Mouse (Mus musculus): ENCODE data around the gene Gphn.

Gphn gene

GRCm38 (mm10) chr12:78225707-78226518 is at the start of gene Gphn:
Gene Gphn, plus strand, starts transcription at chr12:78226379.
- peak; percentile 23 to 55 for DNase-seq (ENCODE audit: low read depth in 1 of 2, low spot score in 2 of 2)

GRCm38 (mm10) chr12:78181452-78181851 is 44.7 kb upstream of the Gphn start:
- DNase-seq (ENCODE audit: low read depth in 1 of 2, low spot score in 2 of 2) = no peak

GRCm38 (mm10) chr12:78193942-78194341 is 32.2 kb upstream of the Gphn start, which contains the start of gene Gm6657:
Gene Gm6657, plus strand, starts transcription at chr12:78194242.
- DNase-seq (ENCODE audit: low read depth in 1 of 2, low spot score in 2 of 2) = no peak

DNA sequence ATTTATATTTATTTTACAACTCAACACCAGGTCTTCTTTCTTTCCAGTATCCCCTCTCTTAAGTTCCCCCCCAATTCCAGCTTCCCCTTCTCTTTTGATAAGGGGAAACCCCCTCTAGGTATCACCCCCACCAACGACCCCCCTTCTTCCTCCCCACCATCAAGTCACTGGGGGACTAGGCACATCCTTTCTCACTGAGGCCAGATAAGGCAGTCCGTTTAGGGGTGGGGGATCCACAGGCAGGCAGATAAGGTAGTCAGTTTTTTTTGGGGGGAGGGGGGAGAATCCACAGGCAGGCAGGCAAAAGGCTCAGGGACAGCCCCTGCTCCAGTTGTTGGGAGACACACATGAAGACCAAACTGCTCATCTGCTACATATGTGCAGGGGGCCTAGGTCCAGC is 30.8 kb upstream of the Gphn start:
- DNase-seq (ENCODE audit: low read depth in 1 of 2, low spot score in 2 of 2) = no peak

GRCm38 (mm10) chr12:78203646-78204045 is 22.5 kb upstream of the Gphn start:
- no peak for DNase-seq (ENCODE audit: low read depth in 1 of 2, low spot score in 2 of 2)

DNA sequence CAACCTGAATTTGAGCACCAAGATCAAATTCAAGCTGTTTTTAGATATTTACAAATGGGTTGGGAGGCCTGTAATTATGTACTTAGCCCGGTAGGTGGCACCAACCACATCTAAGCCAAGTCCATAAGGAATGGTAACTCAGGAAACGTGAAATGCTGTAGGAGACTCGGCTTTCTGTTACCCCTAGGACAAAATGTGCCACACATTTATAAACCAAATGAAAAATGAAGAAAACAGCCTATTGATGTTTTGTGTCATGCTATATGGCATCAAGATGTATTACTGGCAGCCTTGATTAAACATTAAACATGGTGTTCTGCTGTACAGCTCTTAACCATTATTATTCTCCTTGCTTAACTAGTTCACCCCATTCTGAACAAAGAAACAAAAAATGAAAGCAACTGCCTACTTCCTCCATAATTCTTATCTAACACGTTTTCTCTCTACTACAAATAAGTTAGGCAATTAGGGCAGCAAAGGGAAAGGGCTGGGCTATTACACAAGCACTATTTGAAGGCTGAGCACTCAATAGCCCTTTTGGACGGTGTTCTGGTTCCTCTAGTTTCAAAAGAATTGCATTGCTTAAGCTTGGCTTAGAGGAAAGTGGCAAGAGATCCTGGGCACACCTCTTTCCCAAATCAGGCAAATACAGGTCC is 20.1 kb upstream of the Gphn start:
- no peak for DNase-seq (ENCODE audit: low read depth in 1 of 2, low spot score in 2 of 2)

DNA sequence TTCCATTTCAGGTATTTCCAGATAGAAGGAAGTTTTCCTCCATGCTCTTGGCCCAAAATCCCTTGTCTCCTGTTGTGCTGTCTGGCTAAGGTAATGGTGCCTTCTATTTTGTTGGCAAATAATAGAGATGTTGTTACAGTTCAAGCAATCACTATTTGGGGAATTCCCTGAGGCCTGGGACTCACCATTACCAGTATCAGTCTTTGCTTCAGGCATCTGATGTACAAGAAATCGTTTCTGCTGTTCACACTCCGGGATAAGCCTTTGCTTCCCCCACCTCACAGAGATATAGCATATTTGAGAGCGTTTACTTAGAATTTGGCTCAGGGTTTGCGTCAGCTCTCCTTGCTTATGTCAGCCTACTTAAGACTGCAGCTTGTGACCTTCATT is 19.6 kb upstream of the Gphn start:
- no peak for DNase-seq (ENCODE audit: low read depth in 1 of 2, low spot score in 2 of 2)

- no peak for DNase-seq (ENCODE audit: low read depth in 1 of 2, low spot score in 2 of 2)
These were observed 16.3 kb upstream of the Gphn start for GRCm38 (mm10) chr12:78209856-78210255.

- DNase-seq (ENCODE audit: low read depth in 1 of 2, low spot score in 2 of 2) = no peak
These were observed 10.7 kb upstream of the Gphn start for GRCm38 (mm10) chr12:78215490-78215889.

- DNase-seq (ENCODE audit: low read depth in 1 of 2, low spot score in 2 of 2) = no peak
These were observed 6.9 kb upstream of the Gphn start for GRCm38 (mm10) chr12:78219191-78219825.

DNA sequence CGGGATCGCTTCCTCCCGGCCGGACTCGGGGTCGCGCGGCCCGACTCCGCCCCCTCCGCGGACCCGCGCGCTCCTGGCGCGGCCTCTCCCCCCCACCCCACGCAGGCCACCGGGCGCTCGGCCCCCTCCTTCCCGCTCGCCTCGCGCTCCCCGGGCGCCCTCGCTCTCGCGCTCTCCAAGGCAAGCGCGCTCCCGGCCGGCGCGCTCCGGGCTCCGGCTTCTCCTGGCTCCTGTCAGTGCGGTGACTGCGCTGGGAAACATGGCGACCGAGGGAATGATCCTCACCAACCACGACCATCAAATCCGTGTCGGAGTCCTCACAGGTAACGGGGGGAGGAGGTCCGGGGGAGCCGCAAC is 318 bp downstream of the Gphn start:
- peak in 1 of 2 experiments; percentile 8 for DNase-seq (ENCODE audit: low read depth in 1 of 2, low spot score in 2 of 2)

GRCm38 (mm10) chr12:78227021-78227932 is 1.1 kb downstream of the Gphn start:
- DNase-seq (ENCODE audit: low read depth in 1 of 2, low spot score in 2 of 2) = peak in 1 of 2 experiments; percentile 9

DNA sequence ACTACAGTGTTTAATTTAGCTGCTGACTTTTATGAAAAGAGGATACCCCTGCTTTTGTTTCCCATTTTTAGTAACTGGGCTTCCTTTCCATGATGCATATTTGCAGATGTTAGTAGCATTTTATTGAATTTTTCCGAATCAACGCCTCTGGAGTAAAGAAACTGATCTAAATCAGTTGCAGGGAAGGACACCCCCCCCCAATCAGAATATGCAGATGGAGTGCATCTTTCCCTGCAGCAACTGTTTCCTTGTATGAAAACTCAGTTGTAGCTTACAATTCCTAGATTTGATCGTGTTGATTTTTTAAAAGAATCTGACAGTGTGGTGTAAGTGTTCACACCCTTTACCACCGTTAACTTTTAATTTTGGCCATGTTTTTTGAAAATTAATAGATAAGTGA is 2.0 kb downstream of the Gphn start:
- no peak for DNase-seq (ENCODE audit: low read depth in 1 of 2, low spot score in 2 of 2)

- no peak for DNase-seq (ENCODE audit: low read depth in 1 of 2, low spot score in 2 of 2)
These were observed 6.4 kb downstream of the Gphn start for GRCm38 (mm10) chr12:78232560-78232959.

- DNase-seq (ENCODE audit: low read depth in 1 of 2, low spot score in 2 of 2) = no peak
These were observed 22.2 kb downstream of the Gphn start for GRCm38 (mm10) chr12:78248366-78248765.

- DNase-seq (ENCODE audit: low read depth in 1 of 2, low spot score in 2 of 2) = no peak
These were observed 23.0 kb downstream of the Gphn start for GRCm38 (mm10) chr12:78249151-78249550.

GRCm38 (mm10) chr12:78277386-78277785 is 51.2 kb downstream of the Gphn start:
- DNase-seq (ENCODE audit: low read depth in 1 of 2, low spot score in 2 of 2) = no peak

GRCm38 (mm10) chr12:78290384-78290783 is 64.2 kb downstream of the Gphn start:
- no peak for DNase-seq (ENCODE audit: low read depth in 1 of 2, low spot score in 2 of 2)

- no peak for DNase-seq (ENCODE audit: low read depth in 1 of 2, low spot score in 2 of 2)
These were observed 72.7 kb downstream of the Gphn start for GRCm38 (mm10) chr12:78298824-78299398.

DNA sequence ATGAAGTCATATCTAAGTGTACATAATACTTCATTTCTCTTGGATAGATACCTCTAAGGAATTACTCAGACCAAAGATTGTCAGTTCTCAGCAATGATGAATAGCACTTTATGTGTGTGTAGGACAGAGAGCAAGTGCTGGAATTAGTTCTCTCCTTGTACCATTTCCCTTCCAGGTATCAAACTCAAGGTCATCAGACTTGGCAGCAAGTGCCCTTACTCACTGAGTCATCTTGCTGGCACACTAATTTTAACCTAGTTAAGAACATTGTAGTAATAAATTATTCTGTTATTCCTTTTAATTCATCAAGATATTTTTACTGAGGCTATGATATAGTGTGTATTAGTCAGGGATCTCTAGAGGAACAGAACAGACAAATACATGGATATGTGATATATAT is 88.9 kb downstream of the Gphn start:
- no peak for DNase-seq (ENCODE audit: low read depth in 1 of 2, low spot score in 2 of 2)

DNA sequence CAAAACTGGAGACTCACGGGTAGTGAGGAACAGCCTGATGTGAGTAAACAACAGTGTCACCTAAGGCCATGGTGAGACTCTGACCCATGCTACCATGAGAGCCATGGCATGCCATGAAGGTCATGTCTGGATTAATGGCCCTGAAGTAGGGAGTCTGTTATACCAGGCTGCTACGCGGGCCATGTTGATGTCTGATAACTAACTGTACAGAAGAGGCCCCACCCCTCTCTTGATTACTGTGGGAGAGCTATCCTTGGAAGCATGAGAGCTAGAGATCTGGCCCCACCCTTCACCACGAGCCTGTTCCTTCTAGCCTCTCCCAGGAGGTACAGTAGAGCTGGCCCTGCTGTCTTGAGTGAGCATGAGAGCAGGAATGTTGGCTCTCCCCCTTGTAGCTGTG is 101.8 kb downstream of the Gphn start:
- DNase-seq (ENCODE audit: low read depth in 1 of 2, low spot score in 2 of 2) = no peak

Measured in monocyte, adult 2 months (primary cell).